Mouse (Mus musculus): Measurements from ENCODE around the gene Ccdc3.

DNA sequence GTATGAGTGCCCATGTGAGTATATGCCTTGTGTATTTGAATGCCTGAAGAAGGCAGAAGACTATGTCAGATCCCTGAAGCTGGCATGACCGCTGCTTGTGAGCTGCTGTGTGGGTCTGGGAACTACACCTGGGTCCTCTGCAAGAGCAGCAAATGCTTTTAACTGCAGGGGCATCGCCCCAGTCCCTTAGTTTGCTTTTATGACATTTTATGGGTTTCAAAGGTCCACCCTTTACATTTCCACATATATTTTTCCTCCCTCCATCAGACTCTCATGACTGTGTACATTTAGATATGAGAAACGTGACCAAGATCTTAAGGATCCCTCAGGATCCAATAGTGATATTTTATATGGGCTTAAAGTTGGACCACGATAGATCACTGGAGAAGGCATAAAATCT lies 55.5 kb downstream of the Ccdc3 start:
- TF ChIP-seq POLR2A (IDR thresholded peaks at IDR 0.05; ENCODE audit: borderline replicate concordance, low read depth, low read length) (no peak), CTCF (IDR thresholded peaks at IDR 0.05; ENCODE audit: low read depth, low read length) (no peak)

Data from bone marrow macrophage, adult 2 months (primary cell).